Mouse (Mus musculus): ENCODE measurements at regions not wholly inside any gene's neighbourhood (a gene's known extent, or its start where the extent isn't known, plus 50 kb on each side); places are given as distances from the start of the nearest gene placed in this dataset.
A peak's percentile ranks its signal among the peaks of the same experiment; 100 is the strongest.
"Not testable (repeated sequence)": the region's sequence is repeated elsewhere in the genome, so short reads cannot be mapped to it uniquely, and the experiment has no call there.

DNA sequence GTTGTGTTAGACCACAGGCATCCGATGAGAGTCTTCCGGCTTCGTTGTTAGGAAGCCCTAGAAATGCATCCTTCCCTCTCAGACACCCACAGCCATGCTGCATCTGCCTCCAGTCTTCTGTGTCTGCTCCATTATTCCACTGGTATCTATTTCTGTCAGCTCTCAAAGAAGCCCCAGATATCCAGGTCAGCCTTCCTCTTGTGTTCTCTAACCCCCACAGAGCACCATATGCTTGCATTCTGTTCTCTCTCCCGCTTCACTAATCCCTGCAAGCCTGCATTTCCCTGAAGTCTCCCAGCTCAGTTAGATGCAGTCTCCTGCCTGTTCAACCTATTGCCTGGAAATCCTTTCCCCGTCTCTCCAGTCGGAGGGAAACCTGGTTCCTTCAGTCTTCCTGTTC, 53.6 kb upstream of the Wdfy3 start:
- TF ChIP-seq POLR2A (IDR thresholded peaks at IDR 0.05; ENCODE audit: borderline replicate concordance, low read depth, low read length) (no peak), CTCF (IDR thresholded peaks at IDR 0.05; ENCODE audit: low read depth, low read length) (no peak)
- Histone ChIP-seq H3K4me3 (ENCODE audit: insufficient read depth, low read length) (no peak overlapping the region), H3K27ac (ENCODE audit: insufficient read depth, low read depth, low read length) (no peak overlapping the region), H3K4me1 (ENCODE audit: control insufficient read depth, insufficient read depth, low read length) (no peaks in the 10 kb centered on the region)

GRCm38 (mm10) chr5:102126737-102127136, 57.0 kb upstream of the Wdfy3 start:
- TF ChIP-seq CTCF (IDR thresholded peaks at IDR 0.05; ENCODE audit: low read depth, low read length) (peak; percentile 75), POLR2A (IDR thresholded peaks at IDR 0.05; ENCODE audit: borderline replicate concordance, low read depth, low read length) (no peak)
- no peaks in the 10 kb centered on the region for H3K4me1 ChIP-seq (ENCODE audit: control insufficient read depth, insufficient read depth, low read length)
- no peak overlapping the region for H3K27ac ChIP-seq (ENCODE audit: insufficient read depth, low read depth, low read length)
- no peak overlapping the region for H3K4me3 ChIP-seq (ENCODE audit: insufficient read depth, low read length)

DNA sequence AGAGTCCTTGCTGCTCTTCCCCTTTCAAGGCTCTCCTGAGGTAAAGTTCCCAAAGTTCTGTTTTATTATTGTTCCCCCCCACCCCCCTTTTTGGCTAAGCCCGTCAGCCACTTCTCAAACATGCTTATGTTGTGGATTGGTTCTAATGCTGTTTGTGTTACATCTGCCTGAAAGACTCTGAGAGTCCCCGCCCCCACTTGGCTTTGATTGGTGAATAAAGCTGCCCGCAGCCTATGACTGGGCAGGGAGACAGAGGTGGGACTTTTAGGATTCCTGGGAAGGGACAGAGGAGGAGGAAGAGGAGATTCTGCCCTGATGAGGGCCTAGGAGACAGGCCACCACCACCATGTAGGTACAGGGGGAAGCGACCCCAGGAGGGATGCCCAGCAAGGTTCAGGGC, 78.3 kb upstream of the Wdfy3 start:
- Histone ChIP-seq H3K4me3 (ENCODE audit: insufficient read depth, low read length) (no peak overlapping the region), H3K4me1 (ENCODE audit: control insufficient read depth, insufficient read depth, low read length) (no peaks in the 10 kb centered on the region), H3K27ac (ENCODE audit: insufficient read depth, low read depth, low read length) (no peak overlapping the region)
- TF ChIP-seq POLR2A (IDR thresholded peaks at IDR 0.05; ENCODE audit: borderline replicate concordance, low read depth, low read length) (no peak), CTCF (IDR thresholded peaks at IDR 0.05; ENCODE audit: low read depth, low read length) (no peak)

DNA sequence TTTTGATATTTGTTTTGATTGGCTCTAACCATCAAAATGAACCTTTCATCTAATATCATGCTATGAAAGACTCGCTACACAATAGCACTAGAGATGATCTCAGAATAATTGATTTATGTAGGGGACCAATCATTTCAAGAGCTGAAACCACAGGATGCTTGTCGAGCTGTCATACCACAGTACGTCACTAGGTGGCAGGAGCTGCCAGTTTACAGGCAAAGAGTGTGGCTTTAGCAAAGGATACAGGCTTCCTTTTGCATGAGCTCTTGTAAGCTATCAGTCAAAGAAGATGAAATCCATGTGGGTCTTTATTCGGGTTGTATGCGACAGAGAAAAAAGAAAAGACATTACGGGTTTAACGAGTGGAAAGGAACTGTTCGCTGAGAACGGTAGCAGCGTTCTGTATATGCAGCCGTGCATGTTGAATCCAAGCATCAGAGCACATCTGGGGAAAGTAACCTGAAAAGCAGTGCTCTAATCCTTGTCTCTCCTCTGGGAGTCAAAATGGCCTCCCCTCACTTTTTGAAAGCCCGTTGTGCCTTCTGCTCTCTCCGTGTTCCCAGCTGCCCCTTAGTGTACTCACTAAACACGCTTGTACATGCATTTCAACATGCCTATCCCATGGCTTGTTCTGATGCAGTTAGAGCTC, 79.9 kb upstream of the Wdfy3 start:
- H3K27ac ChIP-seq (ENCODE audit: insufficient read depth, low read depth, low read length), result no peak overlapping the region

DNA sequence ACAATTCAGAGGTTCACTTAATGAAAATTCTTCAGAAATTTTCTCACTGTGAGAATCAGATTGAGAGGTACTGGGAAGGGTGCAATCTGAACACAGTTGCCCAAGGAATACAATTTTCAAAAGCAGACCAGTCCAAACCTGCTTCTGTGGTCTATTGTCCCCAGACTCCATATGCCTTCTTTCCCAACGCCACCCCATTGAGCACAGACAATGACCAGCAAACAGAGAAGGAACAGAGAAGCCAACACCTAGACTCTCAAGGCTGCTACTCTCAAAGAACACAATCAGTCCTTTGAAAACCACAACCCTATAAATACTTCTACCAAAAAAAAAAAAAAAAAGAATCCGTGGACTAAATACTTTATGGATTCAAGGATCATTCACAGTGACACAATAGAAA, 89.9 kb upstream of the Wdfy3 start:
- Histone ChIP-seq H3K27ac (ENCODE audit: insufficient read depth, low read depth, low read length) (no peak overlapping the region), H3K4me3 (ENCODE audit: insufficient read depth, low read length) (no peak overlapping the region), H3K4me1 (ENCODE audit: control insufficient read depth, insufficient read depth, low read length) (no peaks in the 10 kb centered on the region)
- TF ChIP-seq POLR2A (IDR thresholded peaks at IDR 0.05; ENCODE audit: borderline replicate concordance, low read depth, low read length) (no peak), CTCF (IDR thresholded peaks at IDR 0.05; ENCODE audit: low read depth, low read length) (no peak)

More for the DNA sequence above, 79.9 kb upstream of the Wdfy3 start:
- no peak for TF ChIP-seq POLR2A (IDR thresholded peaks at IDR 0.05; ENCODE audit: borderline replicate concordance, low read depth, low read length)
- TF ChIP-seq CTCF (IDR thresholded peaks at IDR 0.05; ENCODE audit: low read depth, low read length), result no peak
- no peaks in the 10 kb centered on the region for H3K4me1 ChIP-seq (ENCODE audit: control insufficient read depth, insufficient read depth, low read length)
- H3K4me3 ChIP-seq (ENCODE audit: insufficient read depth, low read length), result no peak overlapping the region

DNA sequence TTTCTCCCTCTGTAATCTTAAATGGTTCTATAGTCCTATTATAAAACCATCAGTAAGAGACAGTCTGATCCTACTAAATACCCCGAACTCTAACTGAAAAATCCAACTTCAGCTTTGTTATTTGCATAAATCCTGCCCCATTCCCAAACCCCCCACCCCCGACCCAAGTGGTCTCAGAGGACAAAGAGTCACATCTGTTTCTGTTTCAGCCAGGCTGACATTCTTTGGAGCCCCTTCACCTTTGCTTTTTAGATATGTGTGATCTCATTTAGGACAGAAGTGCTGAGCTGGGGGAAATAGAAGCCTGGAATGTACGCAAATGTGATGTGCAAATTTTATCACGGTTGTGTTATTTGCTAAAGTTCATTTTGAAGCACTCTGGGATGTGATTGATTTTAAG, 98.3 kb upstream of the Wdfy3 start:
- Histone ChIP-seq H3K4me3 (ENCODE audit: insufficient read depth, low read length) (no peak overlapping the region), H3K27ac (ENCODE audit: insufficient read depth, low read depth, low read length) (no peak overlapping the region), H3K4me1 (ENCODE audit: control insufficient read depth, insufficient read depth, low read length) (no peaks in the 10 kb centered on the region)
- TF ChIP-seq POLR2A (IDR thresholded peaks at IDR 0.05; ENCODE audit: borderline replicate concordance, low read depth, low read length), result no peak

DNA sequence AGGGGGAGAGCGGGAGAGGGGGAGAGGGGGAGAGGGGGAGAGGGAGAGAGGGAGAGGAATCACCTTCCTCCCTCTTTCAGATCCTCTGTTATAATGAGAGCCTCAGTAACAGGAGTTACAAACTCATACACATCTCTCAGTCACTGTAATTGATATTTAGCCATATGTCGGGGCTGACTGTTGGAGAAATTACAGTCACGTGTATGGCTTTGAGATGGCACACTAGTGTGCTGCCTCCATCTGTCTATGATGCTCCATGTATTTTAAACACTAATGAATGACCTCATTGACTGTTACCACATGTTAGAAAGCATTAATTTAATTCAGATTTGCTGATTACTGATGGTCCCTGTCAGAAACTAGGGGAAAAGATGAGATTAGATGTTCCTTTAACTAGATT, 102.1 kb upstream of the Wdfy3 start:
- no peak overlapping the region for H3K4me3 ChIP-seq (ENCODE audit: insufficient read depth, low read length)
- TF ChIP-seq CTCF (IDR thresholded peaks at IDR 0.05; ENCODE audit: low read depth, low read length), result no peak
- no peak for TF ChIP-seq POLR2A (IDR thresholded peaks at IDR 0.05; ENCODE audit: borderline replicate concordance, low read depth, low read length)
- H3K4me1 ChIP-seq (ENCODE audit: control insufficient read depth, insufficient read depth, low read length), result no peaks in the 10 kb centered on the region
- H3K27ac ChIP-seq (ENCODE audit: insufficient read depth, low read depth, low read length), result no peak overlapping the region

GRCm38 (mm10) chr5:102180250-102180649, 110.5 kb upstream of the Wdfy3 start:
- Histone ChIP-seq H3K4me3 (ENCODE audit: insufficient read depth, low read length) (no peak overlapping the region), H3K27ac (ENCODE audit: insufficient read depth, low read depth, low read length) (no peak overlapping the region), H3K4me1 (ENCODE audit: control insufficient read depth, insufficient read depth, low read length) (no peaks in the 10 kb centered on the region)
- TF ChIP-seq CTCF (IDR thresholded peaks at IDR 0.05; ENCODE audit: low read depth, low read length) (no peak), POLR2A (IDR thresholded peaks at IDR 0.05; ENCODE audit: borderline replicate concordance, low read depth, low read length) (no peak)

DNA sequence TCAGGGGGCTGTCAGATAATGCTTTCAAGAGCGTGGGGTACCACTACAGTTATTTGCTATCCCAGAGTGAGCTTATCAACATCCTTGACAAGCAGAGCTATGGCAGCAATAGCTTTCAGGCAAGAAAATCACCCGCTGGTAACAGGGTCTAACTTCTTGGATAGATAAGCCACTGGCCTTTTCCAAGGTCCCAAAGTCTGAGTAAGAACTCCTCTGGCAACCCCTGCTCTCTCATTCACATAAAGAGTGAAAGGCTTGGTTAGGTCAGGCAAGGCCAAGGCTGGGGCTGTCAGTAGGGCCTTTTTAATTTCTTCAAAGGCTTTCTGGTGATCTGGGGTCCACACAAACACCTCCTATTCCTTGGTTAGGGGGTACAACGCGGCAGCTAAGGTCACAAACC, 119.2 kb upstream of the Wdfy3 start:
- not testable (repeated sequence) for H3K4me3 ChIP-seq (ENCODE audit: insufficient read depth, low read length); H3K4me1 ChIP-seq (ENCODE audit: control insufficient read depth, insufficient read depth, low read length); H3K27ac ChIP-seq (ENCODE audit: insufficient read depth, low read depth, low read length)

DNA sequence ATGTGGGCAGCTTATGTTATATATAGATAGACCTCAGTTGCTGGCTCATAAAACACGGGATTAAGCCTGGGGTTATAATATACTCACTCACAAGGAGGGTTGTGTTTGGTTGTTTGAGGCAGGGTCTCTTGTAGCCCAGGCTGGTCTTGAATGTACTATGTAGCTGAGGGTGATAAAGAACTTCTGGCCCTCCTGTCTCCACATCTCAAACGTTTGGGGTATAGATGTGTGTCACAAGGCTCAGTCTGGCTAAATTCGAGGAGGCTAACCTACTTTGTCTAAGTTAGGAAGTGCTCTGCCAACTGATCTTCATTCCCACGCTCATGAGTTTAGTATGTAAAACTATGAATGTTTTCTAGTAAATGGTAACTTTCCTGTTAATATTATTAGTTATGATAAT, 136.7 kb upstream of the Wdfy3 start:
- H3K4me3 ChIP-seq (ENCODE audit: insufficient read depth, low read length), result no peak overlapping the region
- no peak overlapping the region for H3K27ac ChIP-seq (ENCODE audit: insufficient read depth, low read depth, low read length)
- TF ChIP-seq CTCF (IDR thresholded peaks at IDR 0.05; ENCODE audit: low read depth, low read length) (no peak), POLR2A (IDR thresholded peaks at IDR 0.05; ENCODE audit: borderline replicate concordance, low read depth, low read length) (no peak)
- H3K4me1 ChIP-seq (ENCODE audit: control insufficient read depth, insufficient read depth, low read length), result no peaks in the 10 kb centered on the region

DNA sequence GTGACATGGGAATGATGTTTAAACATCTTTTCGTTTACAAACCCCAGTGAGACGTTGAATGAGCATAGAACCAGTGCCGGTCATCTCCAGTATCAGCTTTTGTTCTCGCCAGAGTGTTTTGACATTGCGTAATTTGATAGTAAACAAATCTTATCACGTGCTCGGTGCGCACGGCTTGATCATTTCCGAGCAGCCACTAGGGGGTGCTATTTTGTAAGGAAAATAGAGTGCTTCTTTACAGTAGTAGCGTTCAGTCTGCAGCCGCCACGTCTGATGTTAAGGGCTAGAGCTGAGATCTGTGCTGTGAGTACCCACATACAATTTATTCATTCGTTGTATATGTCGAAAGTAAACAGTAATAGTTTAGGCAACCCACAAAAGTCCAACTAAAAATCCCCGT, 137.2 kb upstream of the Wdfy3 start:
- no peak overlapping the region for H3K27ac ChIP-seq (ENCODE audit: insufficient read depth, low read depth, low read length)
- no peak for TF ChIP-seq POLR2A (IDR thresholded peaks at IDR 0.05; ENCODE audit: borderline replicate concordance, low read depth, low read length)
- peak; percentile 66 for TF ChIP-seq CTCF (IDR thresholded peaks at IDR 0.05; ENCODE audit: low read depth, low read length)
- H3K4me1 ChIP-seq (ENCODE audit: control insufficient read depth, insufficient read depth, low read length), result no peaks in the 10 kb centered on the region
- H3K4me3 ChIP-seq (ENCODE audit: insufficient read depth, low read length), result no peak overlapping the region

Measured in bone marrow macrophage, adult 2 months (primary cell).